Mouse (Mus musculus): ENCODE data around the gene Cyld.
A peak's percentile ranks its signal among the peaks of the same experiment; 100 is the strongest.

Gene Cyld

GRCm38 (mm10) chr8:88691961-88692360, 4.9 kb upstream of the Cyld start:
- Histone ChIP-seq H3K27me3 (ENCODE audit: insufficient read depth, low read length) (peaks cover 14% of the 10 kb centered on the region), H3K4me1 (replicated peaks; ENCODE audit: low read depth, low read length) (peaks cover 8% of the 10 kb centered on the region), H3K9me3 (ENCODE audit: low read length) (no peaks in the 10 kb centered on the region), H3K36me3 (ENCODE audit: insufficient read depth, low read length) (no peaks in the 10 kb centered on the region), H3K4me3 (replicated peaks; ENCODE audit: low read length) (no peak overlapping the region)
- TF ChIP-seq POU5F1 (IDR thresholded peaks at IDR 0.05; ENCODE audit: borderline replicate concordance, low read length), result no peak
- no peak for TF ChIP-seq NANOG (IDR thresholded peaks at IDR 0.05; ENCODE audit: borderline replicate concordance, low read length)
- TF ChIP-seq CTCF (conservative IDR thresholded peaks at IDR 0.05; ENCODE audit: low read length), result no peak

- no peak overlapping the region for H3K4me3 ChIP-seq (replicated peaks; ENCODE audit: low read length)
Measured at GRCm38 (mm10) chr8:88692866-88693265, 4.0 kb upstream of the Cyld start.

GRCm38 (mm10) chr8:88693376-88693775, 3.5 kb upstream of the Cyld start:
- Histone ChIP-seq H3K9me3 (ENCODE audit: low read length) (no peaks in the 10 kb centered on the region), H3K4me3 (replicated peaks; ENCODE audit: low read length) (no peak overlapping the region), H3K27me3 (ENCODE audit: insufficient read depth, low read length) (peaks cover 13% of the 10 kb centered on the region; the same call in 1 of the 2 replicates), H3K4me1 (replicated peaks; ENCODE audit: low read depth, low read length) (peaks cover 19% of the 10 kb centered on the region), H3K36me3 (ENCODE audit: insufficient read depth, low read length) (no peaks in the 10 kb centered on the region)
- TF ChIP-seq CTCF (conservative IDR thresholded peaks at IDR 0.05; ENCODE audit: low read length) (no peak), POU5F1 (IDR thresholded peaks at IDR 0.05; ENCODE audit: borderline replicate concordance, low read length) (no peak), NANOG (IDR thresholded peaks at IDR 0.05; ENCODE audit: borderline replicate concordance, low read length) (no peak)

More at GRCm38 (mm10) chr8:88692866-88693265, 4.0 kb upstream of the Cyld start:
- Histone ChIP-seq H3K36me3 (ENCODE audit: insufficient read depth, low read length) (no peaks in the 10 kb centered on the region), H3K4me1 (replicated peaks; ENCODE audit: low read depth, low read length) (peaks cover 14% of the 10 kb centered on the region), H3K9me3 (ENCODE audit: low read length) (no peaks in the 10 kb centered on the region), H3K27me3 (ENCODE audit: insufficient read depth, low read length) (peaks cover 13% of the 10 kb centered on the region; the same call in 1 of the 2 replicates)
- no peak for TF ChIP-seq CTCF (conservative IDR thresholded peaks at IDR 0.05; ENCODE audit: low read length)
- no peak for TF ChIP-seq NANOG (IDR thresholded peaks at IDR 0.05; ENCODE audit: borderline replicate concordance, low read length)
- TF ChIP-seq POU5F1 (IDR thresholded peaks at IDR 0.05; ENCODE audit: borderline replicate concordance, low read length), result no peak

GRCm38 (mm10) chr8:88694291-88694690, 2.5 kb upstream of the Cyld start:
- Histone ChIP-seq H3K36me3 (ENCODE audit: insufficient read depth, low read length) (no peaks in the 10 kb centered on the region), H3K9me3 (ENCODE audit: low read length) (no peaks in the 10 kb centered on the region), H3K4me3 (replicated peaks; ENCODE audit: low read length) (no peak overlapping the region), H3K27me3 (ENCODE audit: insufficient read depth, low read length) (peaks cover 13% of the 10 kb centered on the region; the same call in 1 of the 2 replicates), H3K4me1 (replicated peaks; ENCODE audit: low read depth, low read length) (peaks cover 20% of the 10 kb centered on the region)
- TF ChIP-seq NANOG (IDR thresholded peaks at IDR 0.05; ENCODE audit: borderline replicate concordance, low read length), result no peak

GRCm38 (mm10) chr8:88696228-88696627, 600 bp upstream of the Cyld start:
- Histone ChIP-seq H3K4me1 (replicated peaks; ENCODE audit: low read depth, low read length) (peaks cover 20% of the 10 kb centered on the region), H3K4me3 (replicated peaks; ENCODE audit: low read length) (peak overlapping the region; percentile 94), H3K27me3 (ENCODE audit: insufficient read depth, low read length) (peaks cover 8% of the 10 kb centered on the region; the same call in 1 of the 2 replicates), H3K9me3 (ENCODE audit: low read length) (no peaks in the 10 kb centered on the region), H3K36me3 (ENCODE audit: insufficient read depth, low read length) (no peaks in the 10 kb centered on the region)
- TF ChIP-seq CTCF (conservative IDR thresholded peaks at IDR 0.05; ENCODE audit: low read length) (no peak), POU5F1 (IDR thresholded peaks at IDR 0.05; ENCODE audit: borderline replicate concordance, low read length) (no peak), NANOG (IDR thresholded peaks at IDR 0.05; ENCODE audit: borderline replicate concordance, low read length) (no peak)

- Histone ChIP-seq H3K27me3 (ENCODE audit: insufficient read depth, low read length) (peaks cover 7% of the 10 kb centered on the region; the same call in 1 of the 2 replicates), H3K36me3 (ENCODE audit: insufficient read depth, low read length) (no peaks in the 10 kb centered on the region), H3K4me3 (replicated peaks; ENCODE audit: low read length) (peak overlapping the region; percentile 94), H3K4me1 (replicated peaks; ENCODE audit: low read depth, low read length) (peaks cover 20% of the 10 kb centered on the region), H3K9me3 (ENCODE audit: low read length) (no peaks in the 10 kb centered on the region)
- TF ChIP-seq POU5F1 (IDR thresholded peaks at IDR 0.05; ENCODE audit: borderline replicate concordance, low read length) (no peak), NANOG (IDR thresholded peaks at IDR 0.05; ENCODE audit: borderline replicate concordance, low read length) (no peak), CTCF (conservative IDR thresholded peaks at IDR 0.05; ENCODE audit: low read length) (no peak)
Measured at GRCm38 (mm10) chr8:88697642-88698031, 809 bp downstream of the Cyld start.

- TF ChIP-seq POU5F1 (IDR thresholded peaks at IDR 0.05; ENCODE audit: borderline replicate concordance, low read length) (no peak), CTCF (conservative IDR thresholded peaks at IDR 0.05; ENCODE audit: low read length) (no peak), NANOG (IDR thresholded peaks at IDR 0.05; ENCODE audit: borderline replicate concordance, low read length) (no peak)
- Histone ChIP-seq H3K36me3 (ENCODE audit: insufficient read depth, low read length) (no peaks in the 10 kb centered on the region), H3K27me3 (ENCODE audit: insufficient read depth, low read length) (peaks cover 3% of the 10 kb centered on the region; the same call in 1 of the 2 replicates), H3K9me3 (ENCODE audit: low read length) (no peaks in the 10 kb centered on the region), H3K4me3 (replicated peaks; ENCODE audit: low read length) (peak overlapping the region; percentile 94), H3K4me1 (replicated peaks; ENCODE audit: low read depth, low read length) (peaks cover 20% of the 10 kb centered on the region)
Measured at GRCm38 (mm10) chr8:88698048-88698447, 1.2 kb downstream of the Cyld start.

- 0 out of 2 replicates have a peak, but pooled peaks have one; percentile 5 for TF ChIP-seq CTCF (conservative IDR thresholded peaks at IDR 0.05; ENCODE audit: low read length)
- TF ChIP-seq POU5F1 (IDR thresholded peaks at IDR 0.05; ENCODE audit: borderline replicate concordance, low read length), result no peak
- no peaks in the 10 kb centered on the region for H3K9me3 ChIP-seq (ENCODE audit: low read length)
- H3K4me3 ChIP-seq (replicated peaks; ENCODE audit: low read length), result no peak overlapping the region
Measured at GRCm38 (mm10) chr8:88701611-88702010, 4.8 kb downstream of the Cyld start.

GRCm38 (mm10) chr8:88702816-88703215, 6.0 kb downstream of the Cyld start:
- no peak overlapping the region for H3K4me3 ChIP-seq (replicated peaks; ENCODE audit: low read length)
- no peaks in the 10 kb centered on the region for H3K36me3 ChIP-seq (ENCODE audit: insufficient read depth, low read length)
- no peaks in the 10 kb centered on the region for H3K27me3 ChIP-seq (ENCODE audit: insufficient read depth, low read length)
- TF ChIP-seq NANOG (IDR thresholded peaks at IDR 0.05; ENCODE audit: borderline replicate concordance, low read length) (no peak), CTCF (conservative IDR thresholded peaks at IDR 0.05; ENCODE audit: low read length) (no peak), POU5F1 (IDR thresholded peaks at IDR 0.05; ENCODE audit: borderline replicate concordance, low read length) (no peak)
- peaks cover 6% of the 10 kb centered on the region for H3K4me1 ChIP-seq (replicated peaks; ENCODE audit: low read depth, low read length)
- H3K9me3 ChIP-seq (ENCODE audit: low read length), result no peaks in the 10 kb centered on the region

More at GRCm38 (mm10) chr8:88701611-88702010, 4.8 kb downstream of the Cyld start:
- Histone ChIP-seq H3K27me3 (ENCODE audit: insufficient read depth, low read length) (no peaks in the 10 kb centered on the region), H3K36me3 (ENCODE audit: insufficient read depth, low read length) (no peaks in the 10 kb centered on the region), H3K4me1 (replicated peaks; ENCODE audit: low read depth, low read length) (peaks cover 12% of the 10 kb centered on the region)

All from E14TG2a.4 (cell line).